Mouse (Mus musculus): ENCODE data around the gene Acyp2. TPM values are rescaled to one million over a fixed set of nuclear protein-coding genes. Genes with fewer than 3 reads are reported as not detected.

The Acyp2 gene
- polyA plus RNA-seq, 1 experiment from 2014 or later, result 30.6 TPM

DNA sequence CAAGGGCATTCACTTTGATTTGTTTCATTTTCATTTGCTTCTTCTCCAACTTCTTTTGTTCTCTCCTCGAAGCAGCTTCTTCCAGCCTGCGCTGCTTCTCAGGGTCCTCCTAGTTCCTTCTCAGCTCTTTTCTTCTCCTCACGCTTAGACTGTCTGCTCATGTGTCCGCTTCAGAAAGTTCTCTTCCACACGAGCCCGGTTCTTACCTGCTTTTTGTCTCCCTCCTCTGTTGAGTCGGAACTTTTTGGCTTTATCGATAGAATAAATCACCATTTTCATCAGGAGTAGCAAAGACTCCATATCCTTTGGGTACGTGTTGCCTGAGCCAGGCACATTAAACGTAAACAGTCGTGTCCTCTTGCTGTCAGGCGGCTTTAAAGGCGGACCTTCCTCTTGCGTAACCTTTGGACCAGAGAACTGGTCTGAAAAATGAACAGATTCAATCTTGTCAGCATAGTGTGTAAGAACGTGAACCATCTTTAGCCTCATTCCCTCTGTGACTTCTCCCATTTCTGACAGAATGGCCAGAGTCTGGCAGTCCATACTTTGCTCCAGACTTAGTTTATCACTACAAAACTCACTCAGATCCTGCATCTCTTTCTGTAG, 76.5 kb downstream of the Acyp2 start:
- Histone ChIP-seq H3K4me1 (no peaks in the 10 kb centered on the region; the same call in 1 of the 2 replicates), H3K9ac (no peak overlapping the region), H3K9me3 (no peaks in the 10 kb centered on the region), H3K36me3 (no peaks in the 10 kb centered on the region), H3K27me3 (no peaks in the 10 kb centered on the region), H3K4me2 (peak overlapping the region; percentile 40), H3K4me3 (peak overlapping the region; percentile 30), H3K27ac (peak overlapping the region; percentile 68)
- WGBS, result 30% methylated on average over 15 of the region's 15 CpGs
- ATAC-seq (ENCODE audit: borderline replicate concordance, extremely low read depth, low FRiP score, low TSS enrichment), result peak; percentile 93

GRCm38 (mm10) chr11:30570568-30570967, 78.8 kb downstream of the Acyp2 start:
- WGBS, result 65% methylated on average over 3 of the region's 3 CpGs
- no peak overlapping the region for H3K27ac ChIP-seq
- H3K4me3 ChIP-seq, result no peak overlapping the region
- no peaks in the 10 kb centered on the region for H3K36me3 ChIP-seq
- no peaks in the 10 kb centered on the region for H3K9me3 ChIP-seq
- no peaks in the 10 kb centered on the region; the same call in 1 of the 2 replicates for H3K4me1 ChIP-seq
- H3K4me2 ChIP-seq, result no peak overlapping the region
- ATAC-seq (ENCODE audit: borderline replicate concordance, extremely low read depth, low FRiP score, low TSS enrichment), result no peak
- H3K27me3 ChIP-seq, result no peaks in the 10 kb centered on the region
- H3K9ac ChIP-seq, result no peak overlapping the region

DNA sequence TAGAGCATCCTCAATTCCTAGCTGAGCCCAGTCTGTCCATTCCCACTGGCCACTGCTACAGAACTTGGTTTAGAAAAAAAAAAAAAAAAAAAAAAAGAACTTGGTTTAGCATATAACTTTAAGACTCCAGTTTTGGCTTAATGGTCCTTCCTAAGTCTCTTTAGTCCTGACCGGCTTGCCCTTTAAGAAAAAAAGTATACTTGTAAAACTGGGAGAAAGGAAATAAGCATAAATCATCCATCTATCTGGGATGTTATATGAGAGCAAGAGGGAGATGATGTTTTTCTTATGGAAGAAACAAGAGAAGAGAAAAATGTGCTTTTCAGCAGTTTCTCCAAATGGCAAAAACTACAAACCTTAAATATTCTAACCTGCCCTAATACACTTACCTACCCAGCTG, 89.2 kb downstream of the Acyp2 start:
- Histone ChIP-seq H3K9ac (no peak overlapping the region), H3K27ac (no peak overlapping the region), H3K27me3 (no peaks in the 10 kb centered on the region), H3K4me1 (no peaks in the 10 kb centered on the region), H3K36me3 (no peaks in the 10 kb centered on the region), H3K9me3 (no peaks in the 10 kb centered on the region), H3K4me2 (no peak overlapping the region), H3K4me3 (no peak overlapping the region)
- no peak for ATAC-seq (ENCODE audit: borderline replicate concordance, extremely low read depth, low FRiP score, low TSS enrichment)
- WGBS, result 52% methylated on average over 1 of the region's 1 CpGs

GRCm38 (mm10) chr11:30553408-30553807, 96.0 kb downstream of the Acyp2 start:
- 97% methylated on average over 1 of the region's 1 CpGs for WGBS
- H3K36me3 ChIP-seq, result no peaks in the 10 kb centered on the region
- no peak overlapping the region for H3K4me2 ChIP-seq
- H3K4me3 ChIP-seq, result no peak overlapping the region
- no peaks in the 10 kb centered on the region for H3K4me1 ChIP-seq
- ATAC-seq (ENCODE audit: borderline replicate concordance, extremely low read depth, low FRiP score, low TSS enrichment), result no peak
- H3K27ac ChIP-seq, result no peak overlapping the region
- H3K9me3 ChIP-seq, result no peaks in the 10 kb centered on the region
- H3K9ac ChIP-seq, result no peak overlapping the region
- H3K27me3 ChIP-seq, result no peaks in the 10 kb centered on the region

DNA sequence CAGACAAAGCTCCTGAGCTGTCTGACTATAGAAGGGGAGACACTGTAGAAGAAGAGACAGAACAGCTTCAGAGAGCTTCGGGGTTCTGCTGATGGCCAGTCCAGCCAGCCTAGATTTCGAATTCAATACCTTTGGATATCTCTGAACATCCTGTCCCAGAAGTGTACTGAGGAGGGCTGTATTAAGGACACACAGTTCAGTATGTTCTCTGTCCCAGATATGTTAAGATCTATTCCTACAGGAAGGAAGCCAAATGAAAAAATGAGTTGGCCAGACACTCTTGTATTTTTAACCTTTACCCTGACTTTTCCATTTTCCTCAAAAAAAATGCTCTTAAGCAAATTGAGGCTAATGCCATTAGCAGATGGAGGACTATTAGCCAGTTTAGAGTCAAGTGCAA, 132.3 kb downstream of the Acyp2 start:
- no peaks in the 10 kb centered on the region for H3K4me1 ChIP-seq
- 90% methylated on average over 2 of the region's 2 CpGs for WGBS
- no peak overlapping the region for H3K9ac ChIP-seq
- H3K4me3 ChIP-seq, result no peak overlapping the region
- H3K4me2 ChIP-seq, result no peak overlapping the region
- ATAC-seq (ENCODE audit: borderline replicate concordance, extremely low read depth, low FRiP score, low TSS enrichment), result no peak
- H3K36me3 ChIP-seq, result no peaks in the 10 kb centered on the region
- no peak overlapping the region for H3K27ac ChIP-seq
- H3K9me3 ChIP-seq, result no peaks in the 10 kb centered on the region
- H3K27me3 ChIP-seq, result no peaks in the 10 kb centered on the region

DNA sequence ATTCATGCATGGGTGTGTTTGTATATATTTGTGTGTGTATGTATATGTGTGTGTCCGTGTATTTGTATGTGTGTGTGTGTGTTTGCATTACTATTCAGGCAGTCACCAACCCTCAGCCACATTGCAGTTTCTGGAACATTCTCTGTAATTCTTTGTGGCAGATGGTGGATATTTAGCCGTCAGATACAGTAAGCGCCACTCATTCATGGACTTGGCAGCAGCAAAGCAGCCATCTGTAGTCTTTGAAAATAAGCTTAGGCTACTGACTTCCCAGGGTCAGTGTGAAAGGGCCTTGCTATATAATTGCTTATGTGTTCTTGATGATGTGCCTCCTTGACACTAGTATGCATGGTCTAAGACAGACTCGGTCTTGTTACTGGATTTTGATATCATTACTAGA, 141.2 kb downstream of the Acyp2 start:
- Histone ChIP-seq H3K9me3 (no peaks in the 10 kb centered on the region), H3K4me3 (no peak overlapping the region), H3K4me2 (no peak overlapping the region), H3K27ac (no peak overlapping the region), H3K27me3 (no peaks in the 10 kb centered on the region), H3K36me3 (no peaks in the 10 kb centered on the region), H3K9ac (no peak overlapping the region), H3K4me1 (no peaks in the 10 kb centered on the region)
- ATAC-seq (ENCODE audit: borderline replicate concordance, extremely low read depth, low FRiP score, low TSS enrichment), result no peak
- WGBS, result 77% methylated on average over 4 of the region's 4 CpGs

GRCm38 (mm10) chr11:30498738-30499355, 150.5 kb downstream of the Acyp2 start:
- H3K9me3 ChIP-seq, result no peaks in the 10 kb centered on the region
- WGBS, result 41% methylated on average over 3 of the region's 3 CpGs
- no peaks in the 10 kb centered on the region for H3K27me3 ChIP-seq
- H3K9ac ChIP-seq, result no peak overlapping the region
- ATAC-seq (ENCODE audit: borderline replicate concordance, extremely low read depth, low FRiP score, low TSS enrichment), result no peak
- no peak overlapping the region for H3K27ac ChIP-seq
- no peak overlapping the region for H3K4me2 ChIP-seq
- H3K4me1 ChIP-seq, result no peaks in the 10 kb centered on the region
- H3K36me3 ChIP-seq, result no peaks in the 10 kb centered on the region
- H3K4me3 ChIP-seq, result no peak overlapping the region

GRCm38 (mm10) chr11:30497151-30497550, 152.2 kb downstream of the Acyp2 start:
- Histone ChIP-seq H3K27ac (no peak overlapping the region), H3K9ac (no peak overlapping the region), H3K4me3 (no peak overlapping the region), H3K9me3 (no peaks in the 10 kb centered on the region), H3K27me3 (no peaks in the 10 kb centered on the region), H3K36me3 (no peaks in the 10 kb centered on the region), H3K4me1 (no peaks in the 10 kb centered on the region), H3K4me2 (no peak overlapping the region)
- 52% methylated on average over 2 of the region's 2 CpGs for WGBS
- no peak for ATAC-seq (ENCODE audit: borderline replicate concordance, extremely low read depth, low FRiP score, low TSS enrichment)

- H3K36me3 ChIP-seq, result no peaks in the 10 kb centered on the region
- H3K4me3 ChIP-seq, result no peak overlapping the region
- no peak overlapping the region for H3K27ac ChIP-seq
- H3K4me2 ChIP-seq, result no peak overlapping the region
- H3K27me3 ChIP-seq, result no peaks in the 10 kb centered on the region
- no peak overlapping the region for H3K9ac ChIP-seq
- no peaks in the 10 kb centered on the region for H3K4me1 ChIP-seq
- H3K9me3 ChIP-seq, result no peaks in the 10 kb centered on the region
- ATAC-seq (ENCODE audit: borderline replicate concordance, extremely low read depth, low FRiP score, low TSS enrichment), result no peak
Observed at GRCm38 (mm10) chr11:30491515-30492260, 157.7 kb downstream of the Acyp2 start.

DNA sequence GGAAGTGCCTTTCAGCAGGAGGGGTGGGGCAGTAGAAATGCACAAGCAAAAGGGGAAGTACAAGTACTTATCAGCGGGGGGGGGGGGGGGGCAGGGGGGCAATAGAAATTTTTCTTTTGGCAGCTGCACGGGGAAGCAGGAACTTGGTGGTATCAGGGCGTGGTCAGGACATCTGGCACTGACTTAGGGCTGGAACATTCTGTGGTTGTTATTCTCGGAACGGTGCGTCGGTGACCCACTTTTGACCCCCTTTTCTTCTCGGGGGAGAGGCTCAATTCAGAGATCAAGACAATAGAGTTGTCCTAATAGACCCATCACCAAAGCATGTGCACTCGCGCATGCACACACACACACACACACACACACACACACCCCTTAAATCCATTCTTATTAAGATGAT, 161.2 kb downstream of the Acyp2 start:
- Histone ChIP-seq H3K9ac (no peak overlapping the region), H3K27ac (no peak overlapping the region), H3K27me3 (no peaks in the 10 kb centered on the region), H3K4me1 (no peaks in the 10 kb centered on the region), H3K9me3 (no peaks in the 10 kb centered on the region), H3K4me2 (no peak overlapping the region), H3K4me3 (no peak overlapping the region), H3K36me3 (no peaks in the 10 kb centered on the region)
- no peak for ATAC-seq (ENCODE audit: borderline replicate concordance, extremely low read depth, low FRiP score, low TSS enrichment)
- WGBS, result 81% methylated on average over 9 of the region's 10 CpGs

GRCm38 (mm10) chr11:30483286-30483685, 166.1 kb downstream of the Acyp2 start:
- no peak overlapping the region for H3K27ac ChIP-seq
- H3K4me1 ChIP-seq, result no peaks in the 10 kb centered on the region
- H3K36me3 ChIP-seq, result no peaks in the 10 kb centered on the region
- WGBS, result 72% methylated on average over 4 of the region's 4 CpGs
- no peak overlapping the region for H3K4me3 ChIP-seq
- H3K4me2 ChIP-seq, result no peak overlapping the region
- no peak for ATAC-seq (ENCODE audit: borderline replicate concordance, extremely low read depth, low FRiP score, low TSS enrichment)
- H3K9me3 ChIP-seq, result no peaks in the 10 kb centered on the region
- H3K27me3 ChIP-seq, result no peaks in the 10 kb centered on the region
- no peak overlapping the region for H3K9ac ChIP-seq
